Mouse (Mus musculus) G1E (cell line): Measurements from ENCODE around the gene Ntm. TPM values are rescaled to one million over a fixed set of nuclear protein-coding genes. Genes with fewer than 3 reads are reported as not detected.

Source experiments
- ATAC-seq: 2 replicates; pipeline ENCODE4 v1.8.0; 2016; ENCODE audit warnings: mild to moderate bottlenecking; ENCODE audit not compliant: insufficient number of reproducible peaks, poor library complexity, low FRiP score, severe bottlenecking; ENCODE audit errors: extremely low read depth
- DNase-seq: peaks from one replicate; pipeline ENCODE4 v3.0.0; 2012; ENCODE audit warnings: low spot score
- H3K27me3 ChIP-seq: 2 replicates; pipeline ENCODE4 v1.6.1; 2012; ENCODE audit warnings: mild to moderate bottlenecking, low read length, inconsistent platforms; ENCODE audit not compliant: insufficient read depth
- H3K36me3 ChIP-seq: replicated peaks from 2 replicates; pipeline ENCODE3; 2012; ENCODE audit warnings: mild to moderate bottlenecking, inconsistent platforms
- H3K4me1 ChIP-seq: 2 replicates; pipeline ENCODE4 v1.6.1; 2012; ENCODE audit warnings: low read depth, low read length, inconsistent platforms, mixed read lengths; ENCODE audit not compliant: insufficient read depth
- H3K4me3 ChIP-seq: 2 replicates; pipeline ENCODE4 v1.5.1; 2012; ENCODE audit warnings: low read depth, mild to moderate bottlenecking, inconsistent platforms, low read length, moderate library complexity, mixed read lengths
- H3K9me3 ChIP-seq: replicated peaks from 2 replicates; pipeline ENCODE4 v1.6.1; 2012; ENCODE audit warnings: inconsistent platforms
- CTCF ChIP-seq: IDR thresholded peaks from 2 replicates; pipeline ENCODE4 v1.5.1; 2012; ENCODE audit warnings: low read depth, low read length, inconsistent platforms, mixed read lengths
- GATA1 ChIP-seq: IDR thresholded peaks from 2 replicates; pipeline ENCODE4 v1.6.1; 2012; ENCODE audit warnings: borderline replicate concordance, low read length, inconsistent platforms, mixed read lengths
- GATA2 ChIP-seq: IDR thresholded peaks from 2 replicates; pipeline ENCODE4 v1.6.1; 2012; ENCODE audit warnings: low read depth, low read length, inconsistent platforms, borderline replicate concordance
- POLR2AphosphoS5 ChIP-seq: IDR thresholded peaks from 2 replicates; pipeline ENCODE4 v1.6.1; 2012; ENCODE audit warnings: low read depth, low read length, inconsistent platforms; ENCODE audit not compliant: insufficient replicate concordance
- TAL1 ChIP-seq: conservative IDR thresholded peaks from 2 replicates; pipeline ENCODE4 v1.6.1; 2012; ENCODE audit warnings: low read depth, low read length, inconsistent platforms, mixed read lengths
- polyA plus RNA-seq: library from polyadenylated mRNA; stranded (reverse); fragments of >175 nt; gene quantifications from 2 replicates; pipeline ENCODE4 v1.2.3, GENCODE M21; 2012
- total RNA-seq, 2 experiments: library from RNA; stranded (forward) in 1 of 2; stranded (reverse) in 1 of 2; fragments of 200-1000 nt in 1 of 2; fragments of >200 nt in 1 of 2; fragmentation: Nextera tagmentation in 1 of 2; gene quantifications; 2 replicates each; pipeline ENCODE4 v1.2.3; 2014 to 2017

The Ntm gene
- total and polyA plus RNA-seq, 3 experiments, result 0.11 TPM; not detected in 2

- TF ChIP-seq CTCF (no peak), POLR2AphosphoS5 (no peak)
- H3K9me3 ChIP-seq, result peaks cover 40% of the 10 kb centered on the region
Observed at GRCm38 (mm10) chr9:29648256-29648655, 314.7 kb downstream of the Ntm start.

GRCm38 (mm10) chr9:29647764-29648163 lies 315.2 kb downstream of the Ntm start:
- H3K4me1 ChIP-seq, result no peaks in the 10 kb centered on the region
- no peaks in the 10 kb centered on the region for H3K27me3 ChIP-seq
- no peak for TF ChIP-seq TAL1
- no peak for TF ChIP-seq POLR2AphosphoS5
- TF ChIP-seq CTCF, result no peak
- TF ChIP-seq GATA1, result no peak
- TF ChIP-seq GATA2, result no peak
- ATAC-seq (no peak), DNase-seq (no peak)
- no peaks in the 10 kb centered on the region for H3K36me3 ChIP-seq
- peaks cover 36% of the 10 kb centered on the region for H3K9me3 ChIP-seq
- no peak overlapping the region for H3K4me3 ChIP-seq

More at GRCm38 (mm10) chr9:29648256-29648655, 314.7 kb downstream of the Ntm start:
- no peaks in the 10 kb centered on the region for H3K27me3 ChIP-seq
- no peaks in the 10 kb centered on the region for H3K36me3 ChIP-seq
- H3K4me1 ChIP-seq, result no peaks in the 10 kb centered on the region
- DNase-seq, result no peak
- no peak for ATAC-seq
- H3K4me3 ChIP-seq, result no peak overlapping the region

DNA sequence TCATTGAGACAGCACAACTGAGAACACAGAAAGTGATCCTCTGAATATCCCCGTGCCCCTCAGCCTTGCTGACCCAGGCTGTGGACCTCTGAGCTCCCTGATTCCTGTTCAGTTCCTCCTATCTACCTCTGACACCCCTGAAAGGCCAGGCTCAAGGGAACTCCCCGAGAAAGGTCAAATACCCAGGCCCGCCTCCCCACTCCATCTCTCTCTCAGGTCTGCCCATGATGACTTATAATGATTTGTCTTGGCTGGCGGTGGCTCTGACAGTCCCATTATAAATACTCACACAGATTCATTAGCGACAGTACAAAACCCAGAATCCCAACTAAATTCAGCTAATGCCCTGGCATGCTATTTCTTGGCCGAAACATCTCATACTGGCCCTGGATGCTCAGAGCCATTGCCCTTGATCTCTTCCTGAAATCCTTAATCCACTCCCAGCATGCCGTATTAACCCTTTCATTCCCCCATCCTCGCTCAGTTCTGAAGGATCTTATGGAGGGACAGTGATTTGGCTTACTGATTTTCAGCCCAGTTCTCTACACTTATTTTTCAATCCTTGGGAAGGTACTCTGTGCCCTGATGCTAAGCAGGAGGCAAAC lies 317.0 kb downstream of the Ntm start:
- no peaks in the 10 kb centered on the region for H3K36me3 ChIP-seq
- no peaks in the 10 kb centered on the region for H3K4me1 ChIP-seq
- no peak overlapping the region for H3K4me3 ChIP-seq
- ATAC-seq (no peak), DNase-seq (no peak)
- H3K27me3 ChIP-seq, result no peaks in the 10 kb centered on the region
- peaks cover 31% of the 10 kb centered on the region for H3K9me3 ChIP-seq
- no peak for TF ChIP-seq GATA1
- TF ChIP-seq TAL1, result no peak
- no peak for TF ChIP-seq GATA2
- no peak for TF ChIP-seq CTCF
- no peak for TF ChIP-seq POLR2AphosphoS5

DNA sequence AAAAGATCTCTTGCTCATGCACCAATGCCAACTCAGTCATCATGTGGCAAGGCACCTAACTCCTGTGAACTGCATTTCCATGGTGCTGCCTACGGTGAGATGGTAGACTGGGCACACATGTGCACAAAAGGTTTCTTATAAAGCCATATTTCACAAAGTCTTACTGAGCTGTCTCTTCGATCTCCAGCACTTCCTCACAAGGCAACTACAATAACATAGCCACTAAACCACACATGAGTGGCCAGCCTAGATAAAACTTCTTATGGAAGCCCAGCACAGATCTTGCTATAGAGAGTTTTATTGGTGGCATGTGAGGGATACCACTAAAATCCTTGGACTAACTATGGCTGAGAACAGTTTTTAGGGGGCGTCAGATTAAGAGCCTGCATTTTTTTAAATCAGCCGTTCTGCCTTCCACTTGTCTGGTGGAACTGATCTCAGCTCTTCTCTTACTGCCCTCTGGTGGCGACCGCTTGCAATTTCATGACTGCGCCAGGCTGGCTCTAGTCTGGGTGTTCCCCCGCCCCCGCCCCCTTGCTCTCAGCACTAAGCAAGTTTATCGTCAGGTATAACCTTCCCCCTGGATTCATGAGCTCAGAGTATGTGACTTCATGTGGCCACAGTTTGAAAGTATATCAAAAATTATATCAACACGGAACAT lies 319.8 kb downstream of the Ntm start:
- H3K27me3 ChIP-seq, result no peaks in the 10 kb centered on the region
- TF ChIP-seq GATA2 (no peak), POLR2AphosphoS5 (no peak), CTCF (no peak), TAL1 (no peak), GATA1 (no peak)
- no peaks in the 10 kb centered on the region for H3K4me1 ChIP-seq
- peaks cover 24% of the 10 kb centered on the region for H3K9me3 ChIP-seq
- no peak overlapping the region for H3K4me3 ChIP-seq
- H3K36me3 ChIP-seq, result no peaks in the 10 kb centered on the region
- ATAC-seq (no peak), DNase-seq (no peak)

GRCm38 (mm10) chr9:29637335-29637734 lies 325.6 kb downstream of the Ntm start:
- no peak for ATAC-seq
- Histone ChIP-seq H3K9me3 (peaks cover 2% of the 10 kb centered on the region; the same call in 1 of the 2 replicates), H3K4me1 (no peaks in the 10 kb centered on the region)

DNA sequence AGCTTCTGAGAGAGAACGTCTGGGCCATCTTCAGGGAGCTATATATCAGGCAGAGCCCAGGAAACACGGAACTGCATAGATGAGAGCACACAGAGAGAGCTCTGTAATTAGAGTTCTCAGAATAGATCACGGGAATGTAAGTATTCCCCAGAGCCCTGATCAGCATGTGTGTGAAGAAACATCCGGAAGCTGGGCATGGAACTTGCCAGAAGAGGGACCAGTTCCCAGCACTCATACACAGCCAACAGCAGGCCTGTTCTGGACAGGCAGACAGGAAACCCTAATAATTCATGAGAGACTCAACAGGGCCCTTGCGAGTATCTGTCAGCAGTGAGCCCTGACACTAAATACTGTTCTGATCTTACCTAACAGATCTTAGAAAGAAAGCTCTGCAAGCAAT lies 345.8 kb downstream of the Ntm start:
- no peak for ATAC-seq

More at GRCm38 (mm10) chr9:29637335-29637734, 325.6 kb downstream of the Ntm start:
- no peaks in the 10 kb centered on the region for H3K36me3 ChIP-seq
- TF ChIP-seq GATA2 (no peak), POLR2AphosphoS5 (no peak), CTCF (no peak), GATA1 (no peak), TAL1 (no peak)
- no peak for DNase-seq
- H3K27me3 ChIP-seq, result no peaks in the 10 kb centered on the region
- H3K4me3 ChIP-seq, result no peak overlapping the region

More for the DNA sequence above, 345.8 kb downstream of the Ntm start:
- H3K9me3 ChIP-seq, result peaks cover 7% of the 10 kb centered on the region
- H3K4me1 ChIP-seq, result no peaks in the 10 kb centered on the region
- no peak overlapping the region for H3K4me3 ChIP-seq
- DNase-seq, result no peak
- no peaks in the 10 kb centered on the region for H3K36me3 ChIP-seq
- H3K27me3 ChIP-seq, result no peaks in the 10 kb centered on the region
- TF ChIP-seq GATA1, result no peak
